8 mouse cellular contexts compared by ENCODE assay signal in the genomic region with DNA sequence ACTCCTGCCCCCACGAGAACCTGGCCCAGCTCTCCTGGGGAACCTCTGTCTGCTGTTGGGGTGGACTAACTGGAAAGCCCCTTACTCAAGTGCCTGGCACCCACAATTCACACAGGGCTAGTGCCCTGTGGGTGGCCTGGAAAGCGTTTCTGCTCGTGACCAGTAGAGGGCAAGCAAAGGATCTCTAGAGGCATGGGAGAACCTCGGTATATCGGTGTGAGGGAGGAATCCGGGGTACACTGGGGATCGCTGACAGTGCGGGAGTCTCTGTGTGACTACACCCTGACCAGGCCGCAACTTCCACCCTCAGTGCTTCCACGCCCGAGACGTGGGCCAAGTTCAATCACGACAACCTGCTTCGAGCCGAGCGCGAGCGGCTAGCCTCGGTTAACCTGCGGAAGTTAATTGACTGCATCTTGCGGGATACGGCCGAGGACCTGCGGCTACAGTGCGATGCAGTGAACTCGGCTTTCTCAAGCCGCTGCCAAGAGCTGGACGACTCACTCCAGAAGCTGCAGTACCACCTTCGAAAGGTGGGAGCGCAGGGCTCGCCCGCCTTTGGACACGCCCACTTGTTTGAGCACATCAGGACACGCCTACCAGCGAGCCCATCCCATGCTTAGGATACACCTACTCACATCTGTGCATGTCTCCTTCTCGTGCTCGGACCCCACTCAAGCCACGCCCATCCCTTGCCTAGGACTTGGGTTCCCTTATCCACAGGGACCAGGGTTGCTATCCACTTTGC. TPM values are rescaled to one million over a fixed set of nuclear protein-coding genes. Genes with fewer than 3 reads are reported as not detected.
DNase-seq lines count a peak whose midpoint lies in the region; ATAC-seq and TF ChIP-seq lines count a peak whose summit lies in the region.

No protein-coding gene starts in this region.

- H3K36me3 ChIP-seq in heart, adult 2 months (ENCODE audit: control insufficient read depth, insufficient read depth, low read length), result no peaks in the 10 kb centered on the region
- no peaks in the 10 kb centered on the region for H3K36me3 ChIP-seq in intestine, postnatal 0 days (ENCODE audit: control insufficient read depth, insufficient read depth)
- H3K36me3 ChIP-seq in limb, embryonic 12.5 days, result no peaks in the 10 kb centered on the region
- no peaks in the 10 kb centered on the region for H3K36me3 ChIP-seq in midbrain, embryonic 13.5 days
- no peaks in the 10 kb centered on the region for H3K36me3 ChIP-seq in spleen, adult 2 months (ENCODE audit: control insufficient read depth, insufficient read depth, low read length)

- no peaks in the 10 kb centered on the region for H3K79me2 ChIP-seq in heart, adult 2 months (replicated peaks; ENCODE audit: control insufficient read depth, insufficient read depth, low read length)

- no peak overlapping the region for H3K9ac ChIP-seq in heart, adult 2 months (ENCODE audit: low read depth, low read length)
- peak overlapping the region; percentile 32 for H3K9ac ChIP-seq in intestine, postnatal 0 days (ENCODE audit: low read depth, low read length)
- peak overlapping the region; percentile 50; the same call in 1 of the 2 replicates for H3K9ac ChIP-seq in limb, embryonic 12.5 days (replicated peaks)
- H3K9ac ChIP-seq in midbrain, embryonic 13.5 days (replicated peaks), result peak overlapping the region; percentile 59

- no peaks in the 10 kb centered on the region for H3K9me3 ChIP-seq in intestine, postnatal 0 days (ENCODE audit: control insufficient read depth)
- H3K9me3 ChIP-seq in limb, embryonic 12.5 days, result no peaks in the 10 kb centered on the region
- H3K9me3 ChIP-seq in midbrain, embryonic 13.5 days, result no peaks in the 10 kb centered on the region

- H3K4me2 ChIP-seq in intestine, postnatal 0 days (replicated peaks; ENCODE audit: low read depth), result peak overlapping the region; percentile 97
- peak overlapping the region; percentile 75 for H3K4me2 ChIP-seq in limb, embryonic 12.5 days
- H3K4me2 ChIP-seq in midbrain, embryonic 13.5 days (replicated peaks), result peak overlapping the region; percentile 63

- peak; percentile 81 for ATAC-seq in intestine, postnatal 0 days
- ATAC-seq in limb, embryonic 12.5 days (ENCODE audit: insufficient number of reproducible peaks, insufficient read depth, low FRiP score, low TSS enrichment, low read depth), result peak; percentile 48
- ATAC-seq in midbrain, embryonic 13.5 days, result peak; percentile 34; the same call in 1 of the 2 replicates

- intact Hi-C loops in heart, adult 2 months (cut with DNase I), result loop anchor here (1.0 to 5.0 kb wide), 2 partner anchors 33 to 328 kb away; no protein-coding TSS in a partner anchor

- no peaks in the 10 kb centered on the region for H3K4me1 ChIP-seq in heart, adult 2 months (ENCODE audit: control insufficient read depth, insufficient read depth, low read length)
- H3K4me1 ChIP-seq in intestine, postnatal 0 days (replicated peaks; ENCODE audit: control insufficient read depth, insufficient read depth, low read length), result no peaks in the 10 kb centered on the region
- H3K4me1 ChIP-seq in limb, embryonic 12.5 days (replicated peaks), result peaks cover 10% of the 10 kb centered on the region
- H3K4me1 ChIP-seq in midbrain, embryonic 13.5 days (replicated peaks), result peaks cover 16% of the 10 kb centered on the region
- H3K4me1 ChIP-seq in spleen, adult 2 months (ENCODE audit: control insufficient read depth, insufficient read depth, insufficient read length), result no peaks in the 10 kb centered on the region

- TF ChIP-seq CTCF in heart, adult 2 months (IDR thresholded peaks at IDR 0.05), result peak; percentile 64
- peak; percentile 76 for TF ChIP-seq CTCF in intestine, postnatal 0 days (IDR thresholded peaks at IDR 0.05; ENCODE audit: low read depth)
- peak; percentile 31; the same call in 1 of the 2 replicates for TF ChIP-seq CTCF in spleen, adult 2 months (IDR thresholded peaks at IDR 0.05; ENCODE audit: extremely low read depth, insufficient read depth, insufficient read length, insufficient replicate concordance)

- H3K27me3 ChIP-seq in heart, adult 2 months (ENCODE audit: control insufficient read depth, insufficient read depth, low read length), result no peaks in the 10 kb centered on the region
- 0 out of 2 replicates have a peak, but pooled peaks cover 6% of the 10 kb centered on the region for H3K27me3 ChIP-seq in intestine, postnatal 0 days (replicated peaks; ENCODE audit: control insufficient read depth, insufficient read depth, low read length)
- H3K27me3 ChIP-seq in limb, embryonic 12.5 days, result peaks cover 68% of the 10 kb centered on the region
- peaks cover 58% of the 10 kb centered on the region for H3K27me3 ChIP-seq in midbrain, embryonic 13.5 days
- H3K27me3 ChIP-seq in spleen, adult 2 months (ENCODE audit: control insufficient read depth, insufficient read depth, low read length), result no peaks in the 10 kb centered on the region

- no peak for TF ChIP-seq EP300 in heart, adult 2 months (IDR thresholded peaks at IDR 0.05; ENCODE audit: insufficient read depth, low read depth, low read length)

- no peak overlapping the region for H3K27ac ChIP-seq in heart, adult 2 months
- no peak overlapping the region for H3K27ac ChIP-seq in intestine, postnatal 0 days (ENCODE audit: low read depth, low read length)
- H3K27ac ChIP-seq in limb, embryonic 12.5 days, result no peak overlapping the region
- no peak overlapping the region for H3K27ac ChIP-seq in midbrain, embryonic 13.5 days
- H3K27ac ChIP-seq in spleen, adult 2 months (ENCODE audit: insufficient read depth, low read length), result no peak overlapping the region

- DNase-seq in heart, adult 2 months, result peak; percentile 35 to 40
- DNase-seq in heart, adult 8-10 months (ENCODE audit: low spot score), result no peak
- peak; percentile 32 to 46 for DNase-seq in cerebellum, postnatal 36 days
- peak; percentile 60 for DNase-seq in gastrocnemius, adult 18-20 months (ENCODE audit: low spot score)
- DNase-seq in spleen, adult 2 months (ENCODE audit: low read depth in 1 of 2, low spot score in 2 of 2), result peak; percentile 36 to 45

- peak overlapping the region; percentile 48 for H3K4me3 ChIP-seq in heart, adult 2 months
- peak overlapping the region; percentile 43 for H3K4me3 ChIP-seq in intestine, postnatal 0 days (ENCODE audit: low read depth, low read length)
- peak overlapping the region; percentile 38 for H3K4me3 ChIP-seq in limb, embryonic 12.5 days (replicated peaks)
- peak overlapping the region; percentile 34 for H3K4me3 ChIP-seq in midbrain, embryonic 13.5 days (replicated peaks)
- peak overlapping the region; percentile 39; the same call in 1 of the 2 replicates for H3K4me3 ChIP-seq in spleen, adult 2 months (ENCODE audit: extremely low read depth, insufficient read depth, insufficient read length)

- 3% methylated on average over 38 of the region's 38 CpGs for WGBS in heart, adult 2 months
- WGBS in intestine, postnatal 0 days, result 1% methylated on average over 38 of the region's 38 CpGs
- 2% methylated on average over 38 of the region's 38 CpGs for WGBS in limb, embryonic 12.5 days
- 2% methylated on average over 38 of the region's 38 CpGs for WGBS in midbrain, embryonic 13.5 days
- WGBS in spleen, adult 2 months, result 3% methylated on average over 38 of the region's 38 CpGs

- no peak for TF ChIP-seq POLR2A in heart, adult 2 months (IDR thresholded peaks at IDR 0.05; ENCODE audit: insufficient read depth, low read depth, low read length)
- TF ChIP-seq POLR2A in spleen, adult 2 months (IDR thresholded peaks at IDR 0.05; ENCODE audit: low read depth, low read length), result no peak

RNA-seq across cellular contexts. Expression of a gene that starts 20.1 kb away (rescaled TPM):
- not detected for total RNA-seq in heart, adult 2 months (2021)
- 0.61 and 1.2 TPM in 2 replicates for polyA plus RNA-seq in heart, adult 2 months (2012; rRNA removed)
- total RNA-seq in heart, adult 8-10 months (2022), result under 1 TPM in 3 of 4 experiments, not detected in 1; 0.28 to 0.46 (median 0.33) TPM
- not detected for total RNA-seq in gastrocnemius, adult 18-20 months (2021)
- not detected in 2 replicates for polyA plus RNA-seq in intestine, postnatal 0 days (2015; fragmentation: Nextera tagmentation; extraction: Ambion mirVana)
- not detected in 2 replicates for polyA plus RNA-seq in limb, embryonic 12.5 days (2016; fragmentation: Nextera tagmentation; extraction: Ambion mirVana)
- 0.50 and 0.81 TPM in 2 replicates for polyA plus RNA-seq in midbrain, embryonic 13.5 days (2015; fragmentation: Nextera tagmentation; extraction: Ambion mirVana)
- polyA plus RNA-seq in spleen, adult 2 months (2012; rRNA removed), result 0.06 TPM in 1 of 2 replicates, not detected in the other

RNA-seq across cellular contexts. Expression of a gene that starts 22.6 kb away (rescaled TPM):
- not detected for total RNA-seq in heart, adult 2 months (2021)
- polyA plus RNA-seq in heart, adult 2 months (2012; rRNA removed), result not detected in 2 replicates
- not detected for total RNA-seq in heart, adult 8-10 months (2022)
- total RNA-seq in gastrocnemius, adult 18-20 months (2021), result not detected
- 0.64 and 0.77 TPM in 2 replicates for polyA plus RNA-seq in intestine, postnatal 0 days (2015; fragmentation: Nextera tagmentation; extraction: Ambion mirVana)
- polyA plus RNA-seq in limb, embryonic 12.5 days (2016; fragmentation: Nextera tagmentation; extraction: Ambion mirVana), result 0.24 and 0.29 TPM in 2 replicates
- 0.15 and 0.24 TPM in 2 replicates for polyA plus RNA-seq in midbrain, embryonic 13.5 days (2015; fragmentation: Nextera tagmentation; extraction: Ambion mirVana)
- polyA plus RNA-seq in spleen, adult 2 months (2012; rRNA removed), result not detected in 2 replicates

RNA-seq across cellular contexts. Expression of a gene that starts 40.9 kb away (rescaled TPM):
- total RNA-seq in heart, adult 2 months (2021), result 1 to 10 TPM; 4.5 to 5.5 TPM
- polyA plus RNA-seq in heart, adult 2 months (2012; rRNA removed), result 20.4 and 23.2 TPM in 2 replicates
- 1 to 10 TPM; 3.9 to 9.7 (median 7.7) TPM for total RNA-seq in heart, adult 8-10 months (2022)
- total RNA-seq in gastrocnemius, adult 18-20 months (2021), result 1 to 10 TPM in 1 of 2 experiments, under 1 TPM in 1; 0.81 to 1.1 TPM
- 1.7 and 1.9 TPM in 2 replicates for polyA plus RNA-seq in intestine, postnatal 0 days (2015; fragmentation: Nextera tagmentation; extraction: Ambion mirVana)
- 10.1 and 11.6 TPM in 2 replicates for polyA plus RNA-seq in limb, embryonic 12.5 days (2016; fragmentation: Nextera tagmentation; extraction: Ambion mirVana)
- 8.6 and 11.5 TPM in 2 replicates for polyA plus RNA-seq in midbrain, embryonic 13.5 days (2015; fragmentation: Nextera tagmentation; extraction: Ambion mirVana)
- polyA plus RNA-seq in spleen, adult 2 months (2012; rRNA removed), result 11.6 and 14.4 TPM in 2 replicates
